Mouse (Mus musculus): ENCODE measurements at regions not wholly inside any gene's neighbourhood (a gene's known extent, or its start where the extent isn't known, plus 50 kb on each side); places are given as distances from the start of the nearest gene placed in this dataset.

DNA sequence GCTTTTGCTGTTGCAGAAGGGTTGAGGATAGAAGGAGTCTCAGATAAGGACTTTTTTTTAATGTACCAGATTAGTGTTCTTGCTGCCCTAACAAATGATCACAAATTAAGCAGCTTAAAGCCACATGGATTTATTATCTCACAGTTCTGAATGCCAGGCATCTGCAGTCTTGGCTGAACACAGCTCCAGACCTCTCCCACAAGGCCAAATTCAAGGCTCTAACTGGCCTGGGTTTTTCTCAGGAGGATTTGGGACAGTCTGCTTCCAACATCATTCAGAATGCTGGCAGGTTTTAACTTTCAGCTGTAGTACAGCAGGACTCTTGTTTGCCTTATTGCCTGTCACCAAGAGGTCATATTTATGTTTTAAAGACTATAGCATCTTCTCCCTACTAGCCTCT, 329.7 kb upstream of the Chrm2 start:
- DNase-seq (ENCODE audit: low read depth, low spot score): no peak

DNA sequence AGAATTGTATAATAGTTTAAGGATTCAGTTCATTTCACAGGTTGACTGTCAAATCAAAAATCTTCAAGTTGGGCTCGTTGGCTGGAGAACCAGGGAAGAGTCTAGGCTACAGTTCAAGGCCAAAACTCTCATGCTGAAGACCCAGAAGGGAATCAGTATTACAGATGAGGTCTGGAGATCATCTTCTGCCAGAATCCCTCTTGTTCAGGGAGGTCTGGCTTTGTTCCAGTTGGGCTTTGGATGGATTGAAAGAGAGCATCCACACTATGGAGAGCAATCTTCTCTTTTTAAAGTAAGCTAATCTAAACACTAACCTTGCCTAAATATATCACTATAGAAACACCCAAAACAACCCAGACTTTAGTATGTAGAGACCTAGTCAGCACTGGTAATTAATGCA, 327.5 kb upstream of the Chrm2 start:
- DNase-seq (ENCODE audit: low read depth, low spot score): no peak

DNA sequence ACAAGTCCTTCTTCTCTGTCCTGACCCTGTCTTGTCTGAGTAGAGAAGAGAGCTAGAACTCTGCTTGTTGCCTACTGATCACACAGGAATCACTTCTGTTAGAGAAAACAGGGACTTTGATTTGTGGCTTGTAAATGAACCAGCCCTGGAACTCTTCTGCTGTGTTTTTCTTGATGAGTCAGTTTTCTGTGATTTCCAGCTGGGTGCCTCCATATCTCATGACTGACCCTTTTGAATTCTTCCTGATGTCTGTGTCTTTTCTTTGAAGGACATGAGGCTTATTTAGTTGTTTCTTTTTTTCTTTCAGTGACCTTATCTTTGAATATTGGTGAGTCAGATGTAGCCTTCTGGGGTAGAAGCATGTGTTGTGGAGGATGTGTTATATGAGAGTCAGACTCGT, 323.0 kb upstream of the Chrm2 start:
- no peak for DNase-seq (ENCODE audit: low read depth, low spot score)

DNA sequence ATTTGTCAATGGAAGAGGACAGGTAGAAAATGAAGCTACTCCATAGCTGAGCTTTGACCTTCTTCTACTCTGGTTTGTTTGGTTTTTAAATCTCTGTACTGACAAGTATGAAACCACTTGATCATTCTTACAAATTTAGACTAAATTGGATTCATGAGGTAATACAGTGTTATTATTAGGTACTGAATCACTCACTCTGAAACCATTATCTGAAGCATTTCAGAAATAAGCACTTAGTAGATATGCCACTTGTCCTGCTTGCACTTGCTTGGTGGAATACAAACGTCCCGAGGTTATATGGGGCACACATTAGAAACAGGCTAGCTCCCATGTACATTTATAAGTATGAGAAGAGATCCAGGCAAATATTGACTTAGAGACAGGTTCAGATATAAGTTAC, 319.2 kb upstream of the Chrm2 start:
- no peak for DNase-seq (ENCODE audit: low read depth, low spot score)

DNA sequence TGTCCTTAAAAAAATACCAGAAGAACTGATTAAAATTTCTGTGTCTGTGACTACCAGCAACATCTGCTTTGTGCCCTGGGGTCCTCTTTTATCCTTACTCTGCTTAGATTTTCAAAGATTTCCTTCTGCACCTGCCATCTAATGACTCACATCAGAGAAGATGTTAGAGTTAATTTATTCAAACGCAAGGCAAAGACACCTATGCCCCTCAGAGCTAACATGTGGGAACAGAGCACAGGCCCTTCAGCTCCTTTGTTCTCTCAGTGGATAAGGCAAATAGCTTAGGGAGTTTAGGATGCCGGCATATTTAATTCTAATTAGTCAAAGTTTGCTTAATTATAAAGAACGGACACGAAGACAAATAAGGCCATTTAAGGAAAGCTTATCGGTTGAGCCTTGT, 308.3 kb upstream of the Chrm2 start:
- no peak for DNase-seq (ENCODE audit: low read depth, low spot score)

DNA sequence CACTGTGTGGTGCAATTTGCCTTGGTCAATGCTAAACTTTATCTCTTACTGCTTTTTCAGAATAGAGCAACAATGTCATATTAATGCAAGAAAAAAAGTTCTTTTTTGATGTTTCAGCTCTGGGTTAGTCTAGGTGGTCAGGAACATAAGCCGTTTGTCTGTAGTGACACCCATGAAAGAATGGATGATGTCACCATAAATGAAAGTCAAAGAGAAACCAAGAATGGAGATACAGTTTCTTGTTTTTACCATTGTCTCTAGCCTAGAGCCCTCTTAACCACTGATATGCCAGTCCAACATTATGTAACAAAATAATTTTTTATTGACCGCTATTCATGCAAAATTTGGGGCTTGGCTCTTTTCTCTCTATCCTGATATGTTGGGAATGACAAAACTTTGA, 294.3 kb upstream of the Chrm2 start:
- DNase-seq (ENCODE audit: low read depth, low spot score): no peak

DNA sequence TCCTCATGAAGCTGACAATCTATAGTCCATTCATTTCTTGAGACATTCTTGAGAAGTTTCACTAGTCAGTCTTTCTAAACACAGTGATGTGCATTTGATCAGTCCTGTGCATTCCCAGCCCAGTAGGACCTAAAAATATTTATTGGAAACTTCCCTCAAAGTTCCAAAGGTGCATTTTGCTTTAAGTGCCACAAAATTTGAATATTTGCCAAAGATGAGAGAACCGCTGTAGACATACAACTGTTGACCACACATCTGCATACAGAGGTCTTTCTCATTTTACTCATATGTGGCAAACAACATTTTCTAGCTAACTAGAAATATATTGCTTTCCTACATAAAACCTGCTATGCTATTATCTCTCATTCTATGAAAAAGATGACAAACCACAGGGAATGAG, 293.8 kb upstream of the Chrm2 start:
- no peak for DNase-seq (ENCODE audit: low read depth, low spot score)

DNA sequence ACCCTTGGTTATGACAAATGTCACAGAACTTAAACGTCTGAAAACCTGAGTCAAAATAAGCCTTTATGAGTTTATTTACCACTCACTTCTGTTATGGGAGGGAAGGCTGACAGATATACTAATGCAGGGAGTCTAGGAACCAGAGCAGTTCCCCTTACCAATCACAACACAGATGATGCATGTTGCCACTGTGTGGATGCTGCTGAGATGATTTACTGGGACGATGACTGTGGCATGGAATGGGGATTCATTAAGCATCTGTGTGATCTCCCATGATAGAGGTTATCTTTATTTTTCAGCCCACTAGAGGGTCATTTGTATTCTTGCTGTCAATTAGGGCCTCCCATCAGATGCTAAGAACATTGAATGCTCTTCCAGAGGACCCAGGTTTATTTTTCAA, 290.5 kb upstream of the Chrm2 start:
- DNase-seq (ENCODE audit: low read depth, low spot score): no peak

DNA sequence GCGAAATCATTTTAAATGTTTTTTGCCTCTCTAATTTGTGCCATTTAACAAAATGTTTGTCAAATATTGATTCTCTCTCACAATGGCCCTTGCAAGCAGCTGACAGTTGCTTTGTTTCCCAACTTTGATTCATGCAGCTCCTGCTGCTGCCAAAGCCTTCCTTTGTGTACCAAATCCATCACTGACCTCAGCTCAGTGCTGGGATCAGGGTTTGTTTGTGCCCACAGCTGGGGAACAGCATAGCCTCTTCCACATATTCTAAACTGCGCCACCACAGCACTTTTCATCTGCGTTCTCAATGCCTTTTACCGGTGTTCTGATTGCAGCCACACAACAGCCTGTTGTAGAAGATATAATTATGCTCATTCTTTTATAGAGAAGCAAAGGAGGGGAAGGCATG, 289.7 kb upstream of the Chrm2 start:
- no peak for DNase-seq (ENCODE audit: low read depth, low spot score)

DNA sequence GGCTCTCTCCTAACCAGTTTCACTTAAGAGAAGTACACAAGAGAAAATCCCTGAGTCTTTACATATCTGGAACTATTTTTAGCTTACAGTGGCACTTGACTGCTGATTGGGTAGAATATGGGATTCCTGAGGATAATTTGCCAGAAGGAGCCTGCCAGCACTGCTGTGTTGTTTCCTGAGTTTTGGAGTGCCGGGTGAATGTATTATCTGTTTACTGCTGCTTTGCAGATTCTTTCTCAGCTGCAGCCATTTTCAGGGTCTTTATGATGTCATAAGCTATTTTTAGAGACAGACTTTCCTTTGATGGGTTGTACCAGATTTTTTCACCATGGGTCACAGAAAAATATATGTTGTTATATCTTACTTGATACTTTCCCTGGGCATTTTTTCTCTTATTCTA, 279.1 kb upstream of the Chrm2 start:
- DNase-seq (ENCODE audit: low read depth, low spot score): no peak

DNA sequence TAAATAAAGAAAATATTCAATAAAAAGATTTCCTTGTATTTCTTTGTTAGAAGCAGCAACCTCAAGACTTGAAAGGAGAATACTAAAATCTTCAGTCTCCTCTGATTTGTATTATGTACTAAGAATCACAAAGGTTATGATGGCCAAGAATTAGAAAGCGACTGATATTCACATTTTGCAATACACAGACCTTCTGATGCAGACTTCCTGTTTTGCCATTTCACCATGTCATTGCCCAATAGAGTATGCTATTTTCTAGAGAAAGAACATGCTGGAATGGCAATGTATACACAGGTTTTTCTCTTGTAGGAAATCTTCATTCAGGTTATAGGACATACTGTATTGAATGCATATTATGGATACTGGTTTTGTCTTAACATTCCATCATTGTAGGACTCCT, 250.7 kb upstream of the Chrm2 start:
- no peak for DNase-seq (ENCODE audit: low read depth, low spot score)

DNA sequence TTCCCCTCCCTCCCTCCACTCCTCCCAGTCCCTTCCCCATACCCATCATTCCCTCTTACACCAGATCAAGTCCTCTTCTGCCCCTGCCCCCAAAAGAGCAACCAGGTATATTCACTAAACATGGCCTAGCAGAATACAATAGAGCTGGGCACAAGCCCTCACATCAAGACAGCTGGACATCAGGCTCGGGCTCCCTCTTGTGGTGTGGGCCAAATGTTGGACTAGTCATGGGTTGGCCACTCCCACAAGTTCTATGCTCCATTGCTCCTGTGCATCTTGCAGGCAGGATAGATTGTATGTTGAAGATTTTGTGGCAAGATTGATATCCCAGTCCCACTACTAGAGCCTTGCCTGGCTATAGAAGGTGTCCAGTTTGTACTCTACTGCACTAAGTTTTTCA, 240.6 kb upstream of the Chrm2 start:
- DNase-seq (ENCODE audit: low read depth, low spot score): no peak

DNA sequence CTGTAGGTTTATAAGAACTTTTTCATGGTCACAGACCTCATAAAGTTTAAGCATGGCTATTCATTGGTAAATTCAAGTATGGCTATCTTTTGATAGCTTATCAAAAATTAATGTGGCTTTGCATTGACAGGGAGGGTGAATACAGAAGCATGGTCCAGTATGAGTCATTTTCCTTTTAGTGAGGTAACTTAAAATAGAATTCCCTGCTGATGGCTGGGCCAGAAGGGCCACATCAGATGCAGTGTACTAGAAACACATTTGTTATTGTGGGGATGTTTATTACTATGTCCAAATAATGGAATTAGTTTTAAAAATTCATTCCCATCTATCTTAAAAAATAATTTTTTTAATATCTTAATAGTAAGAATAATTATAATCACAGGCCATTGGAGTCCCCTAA, 213.4 kb upstream of the Chrm2 start:
- no peak for DNase-seq (ENCODE audit: low read depth, low spot score)

DNA sequence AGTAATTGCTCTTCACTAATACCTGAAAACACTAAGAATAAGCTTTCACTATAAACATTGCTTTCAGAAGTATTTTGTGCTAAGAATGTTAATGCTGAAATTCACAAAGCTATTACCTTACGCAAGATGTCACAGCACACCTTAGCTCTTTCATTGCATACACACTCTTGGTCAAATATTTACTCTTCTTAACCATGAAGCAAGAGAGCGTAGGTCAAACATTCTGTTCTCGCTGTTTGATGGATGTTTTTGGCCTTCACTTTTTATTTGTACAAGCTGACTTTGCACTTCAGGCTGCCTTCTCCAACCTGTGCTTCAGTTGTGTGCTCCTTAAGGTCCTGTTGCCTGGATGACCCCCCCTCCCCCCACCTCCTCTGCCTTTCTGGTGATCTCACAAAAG, 212.8 kb upstream of the Chrm2 start:
- no peak for DNase-seq (ENCODE audit: low read depth, low spot score)

DNA sequence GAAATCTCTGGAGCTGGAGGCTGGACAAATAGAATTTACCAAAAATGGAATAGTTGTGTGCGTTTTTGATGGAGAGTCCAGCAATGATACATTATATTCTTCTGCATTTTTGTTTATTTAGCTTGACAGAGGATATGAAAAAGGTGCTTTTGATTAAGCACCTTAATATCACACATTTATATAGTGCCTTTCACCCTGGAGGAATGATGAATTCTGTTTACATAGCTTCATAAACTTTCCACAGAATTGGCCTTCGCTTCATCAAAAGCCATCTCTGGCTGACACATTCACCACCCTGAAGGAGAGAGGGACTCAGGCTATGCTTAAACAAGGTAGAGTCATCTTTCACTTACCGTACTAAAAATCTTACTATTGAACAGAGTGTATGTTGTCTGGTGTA, 208.0 kb upstream of the Chrm2 start:
- no peak for DNase-seq (ENCODE audit: low read depth, low spot score)

DNA sequence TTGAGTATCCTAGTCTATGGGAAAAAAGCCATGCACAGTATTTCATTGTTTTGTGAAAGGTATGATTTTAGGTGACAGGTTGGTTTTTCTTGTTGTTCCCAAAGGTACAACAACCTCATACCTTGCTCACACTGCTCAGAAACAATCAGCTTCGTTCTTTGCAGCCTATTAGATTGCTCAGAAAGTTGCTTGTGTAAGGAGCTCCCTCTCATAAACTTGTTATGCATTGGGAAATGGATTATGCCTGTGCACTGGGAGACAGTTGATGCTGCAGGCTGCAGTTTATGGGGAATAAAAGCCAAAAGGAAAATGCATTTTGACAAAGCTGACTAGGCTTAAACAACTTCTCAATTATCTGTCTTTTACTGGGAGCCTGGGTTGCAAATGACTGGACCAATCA, 205.2 kb upstream of the Chrm2 start:
- DNase-seq (ENCODE audit: low read depth, low spot score): no peak

DNA sequence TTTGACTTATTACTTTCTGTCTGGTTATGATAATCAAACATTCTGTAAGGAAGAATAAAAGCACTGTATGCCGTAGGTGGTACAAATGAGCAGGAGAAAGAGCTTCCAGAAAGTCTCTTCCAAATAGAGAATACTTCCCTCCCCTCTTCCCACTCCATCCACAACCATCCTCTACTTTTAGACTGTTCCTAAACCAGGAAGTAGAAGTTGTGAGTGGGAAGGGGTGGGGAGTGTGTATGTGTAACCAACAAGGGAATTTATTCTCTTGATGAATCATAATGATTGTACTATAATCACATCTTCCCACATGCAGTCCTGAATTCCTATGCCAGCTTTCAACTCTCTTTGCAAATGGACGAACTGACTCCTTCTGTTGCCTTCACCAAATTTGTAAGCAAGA, 181.2 kb upstream of the Chrm2 start:
- DNase-seq (ENCODE audit: low read depth, low spot score): no peak

DNA sequence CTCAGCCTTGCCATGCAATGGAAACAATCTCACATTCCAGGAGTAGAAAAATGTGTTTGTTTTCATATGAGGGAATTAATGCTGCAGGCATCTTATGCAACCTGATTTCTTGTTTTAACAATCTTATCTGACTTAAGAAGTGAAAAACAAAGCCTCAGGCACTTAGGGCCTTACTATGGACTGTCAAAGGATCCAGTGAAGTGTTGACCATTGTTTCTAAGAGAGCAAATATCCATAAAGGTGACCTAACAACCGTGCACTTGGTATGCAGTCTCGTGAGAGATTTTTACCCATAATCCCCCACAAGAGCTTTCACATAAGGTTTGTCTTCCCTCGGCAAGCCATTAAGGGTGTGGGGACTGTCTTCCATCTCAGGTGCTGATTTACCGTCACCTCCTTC, 166.6 kb upstream of the Chrm2 start:
- DNase-seq (ENCODE audit: low read depth, low spot score): no peak

DNA sequence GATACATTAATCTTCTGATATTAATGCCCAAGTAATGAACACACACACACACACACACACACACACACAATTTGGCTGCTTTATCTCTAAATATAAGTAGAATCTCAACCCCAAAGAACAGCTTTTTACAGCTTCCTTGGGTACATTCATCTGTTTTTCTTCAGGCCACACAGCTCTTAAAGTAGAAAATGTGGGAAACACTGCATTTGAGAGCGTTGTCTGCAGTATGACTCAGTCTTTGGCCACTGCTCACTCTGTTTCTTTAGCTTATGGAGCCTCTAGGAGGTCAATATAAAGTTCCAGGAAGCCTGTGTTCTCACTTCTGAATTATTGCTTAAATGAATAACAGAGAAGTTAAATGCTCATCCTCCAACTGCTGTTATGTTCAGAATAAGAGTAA, 153.4 kb upstream of the Chrm2 start:
- no peak for DNase-seq (ENCODE audit: low read depth, low spot score)

DNA sequence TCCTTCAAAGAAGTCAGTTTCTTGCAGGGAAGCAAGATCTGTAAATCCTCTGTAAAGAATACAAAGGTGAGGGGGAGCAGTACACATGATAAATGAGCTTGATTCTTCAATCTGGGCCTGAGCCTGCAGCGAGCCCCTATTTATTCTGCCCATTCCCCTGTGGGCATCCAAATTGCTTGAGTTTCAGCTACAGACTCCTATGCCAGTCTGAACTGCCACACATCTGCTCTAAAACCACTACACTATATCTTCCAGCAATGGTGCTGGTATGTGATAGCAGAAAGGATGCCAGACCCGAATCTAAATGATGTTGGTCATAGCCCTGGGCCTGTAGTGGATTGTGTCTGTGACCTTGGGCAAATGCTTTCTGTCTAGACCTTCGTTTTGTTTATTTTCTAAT, 140.9 kb upstream of the Chrm2 start:
- DNase-seq (ENCODE audit: low read depth, low spot score): no peak

DNA sequence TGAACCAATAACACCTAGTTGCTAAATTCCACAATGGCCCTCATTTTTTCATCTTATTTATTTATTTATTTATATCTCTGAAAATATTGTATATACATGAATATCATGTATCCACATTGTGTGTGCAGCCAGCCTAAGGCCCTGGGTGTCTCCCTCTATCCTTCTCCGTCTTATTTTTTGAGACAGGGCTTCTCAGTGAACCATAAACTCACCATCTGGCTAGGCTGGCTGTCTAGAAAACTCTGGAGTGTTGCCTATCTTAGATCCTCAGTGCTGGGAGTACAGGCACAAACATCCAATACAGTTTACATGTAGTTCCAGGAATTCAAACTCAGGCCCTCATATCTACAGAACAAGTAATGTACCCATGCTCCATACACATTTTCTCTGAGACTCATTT, 139.7 kb upstream of the Chrm2 start:
- no peak for DNase-seq (ENCODE audit: low read depth, low spot score)

DNA sequence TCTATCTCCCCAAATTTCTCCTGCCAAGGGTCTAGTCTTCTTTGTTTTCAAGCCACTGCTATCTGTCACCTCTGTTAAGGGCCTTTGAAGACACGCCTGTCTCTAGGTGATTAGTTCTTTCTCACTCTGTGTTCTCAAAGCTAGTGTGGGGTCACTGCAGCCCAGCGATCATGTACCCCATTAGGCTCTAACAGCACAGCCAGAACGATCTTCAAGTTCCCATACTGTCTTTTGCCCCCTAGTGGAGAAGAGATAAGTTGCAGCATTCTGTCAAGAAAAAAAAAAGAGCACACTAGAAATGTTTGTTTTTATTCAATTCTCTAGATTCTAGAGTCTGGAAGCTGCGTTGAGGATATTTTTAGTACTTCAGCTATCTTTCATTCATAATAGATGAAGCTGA, 138.8 kb upstream of the Chrm2 start:
- peak; percentile 43 for DNase-seq (ENCODE audit: low read depth, low spot score)

DNA sequence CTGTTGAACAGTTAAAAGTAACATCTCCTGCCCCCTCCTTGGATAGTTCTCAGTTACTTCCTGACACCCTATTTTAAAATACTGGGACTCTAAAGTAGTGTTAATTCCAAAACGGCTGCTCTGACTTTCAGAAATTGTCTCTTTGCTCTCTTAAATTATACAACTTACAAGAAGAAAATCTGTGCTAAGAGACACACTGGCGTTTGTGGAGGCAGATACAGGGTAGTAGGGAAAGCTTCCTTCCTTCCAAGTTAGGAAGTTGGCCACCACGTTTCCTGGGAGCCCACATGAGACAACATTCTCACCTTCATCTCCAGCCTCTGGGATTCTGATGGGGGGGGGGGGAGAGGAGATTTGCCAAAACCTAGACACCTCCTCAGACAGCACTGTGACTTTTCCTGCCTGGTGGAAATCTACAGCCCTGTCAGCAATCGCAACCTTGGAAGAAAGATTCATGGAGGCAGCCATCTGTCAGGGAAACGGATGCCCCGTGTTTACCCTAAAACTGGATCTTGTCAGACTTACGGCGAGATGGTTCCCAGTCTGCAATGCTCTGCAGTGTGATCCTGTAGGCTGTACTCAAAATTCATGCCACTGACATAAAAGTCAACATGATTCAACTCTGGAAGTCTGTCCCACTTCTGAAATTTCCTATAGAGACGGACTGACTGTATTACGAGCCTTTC, 121.0 kb upstream of the Chrm2 start:
- no peak for DNase-seq (ENCODE audit: low read depth, low spot score)

DNA sequence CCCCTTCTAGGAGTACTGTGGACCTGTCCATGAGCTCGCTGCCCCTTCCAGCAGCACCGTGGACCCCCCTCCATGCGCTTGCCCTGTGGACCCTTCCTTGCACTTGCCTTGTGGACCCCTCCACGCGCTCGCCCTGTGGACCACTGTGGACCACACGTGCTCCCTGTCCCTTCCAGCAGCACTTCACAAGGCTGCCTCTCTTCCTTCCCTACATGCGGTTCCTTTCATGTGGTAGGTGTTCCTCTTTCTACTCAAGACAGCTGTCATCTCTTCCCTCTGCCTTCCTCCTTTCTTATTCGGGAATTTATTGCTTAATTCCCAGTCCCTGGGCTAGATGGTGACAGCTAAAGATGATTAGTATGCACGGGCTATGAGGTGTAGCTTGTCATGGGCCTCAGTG, 101.2 kb upstream of the Chrm2 start:
- DNase-seq (ENCODE audit: low read depth, low spot score): no peak

DNA sequence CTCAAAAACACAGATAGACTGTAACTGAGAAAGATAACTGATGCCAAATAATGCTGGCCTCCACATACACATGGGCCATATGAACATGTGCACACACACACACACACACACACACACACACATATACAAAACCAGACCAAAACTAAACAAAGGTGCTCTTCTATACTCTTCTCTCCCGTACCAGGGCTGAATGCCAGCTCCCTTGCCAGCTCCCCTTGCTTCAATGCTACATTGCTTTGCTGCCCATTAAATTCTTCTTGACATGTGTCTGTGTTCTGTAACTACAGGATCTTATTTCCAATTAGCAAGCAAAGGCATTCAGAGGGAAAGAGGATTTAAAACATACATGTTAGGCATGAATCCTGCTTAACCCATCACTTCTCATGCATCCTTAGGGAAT, 74.3 kb upstream of the Chrm2 start:
- DNase-seq (ENCODE audit: low read depth, low spot score): no peak

Measured in ES-CJ7 (cell line).